Mouse (Mus musculus) cerebellum, adult 2 months (tissue): ENCODE measurements around the gene Tec.

ENCODE experiments used
- CTCF ChIP-seq: fragments of 200-500 bp; IDR thresholded peaks from 2 replicates; pipeline ENCODE4 v1.5.1; 2011; ENCODE audit warnings: low read depth, mild to moderate bottlenecking, control low read depth, low read length, moderate library complexity, borderline replicate concordance; ENCODE audit not compliant: insufficient read depth
- POLR2A ChIP-seq: fragments of 200-500 bp; IDR thresholded peaks from 2 replicates; pipeline ENCODE4 v1.6.1; 2011; ENCODE audit warnings: low read length, control low read depth, borderline replicate concordance; ENCODE audit not compliant: insufficient read depth

DNA sequence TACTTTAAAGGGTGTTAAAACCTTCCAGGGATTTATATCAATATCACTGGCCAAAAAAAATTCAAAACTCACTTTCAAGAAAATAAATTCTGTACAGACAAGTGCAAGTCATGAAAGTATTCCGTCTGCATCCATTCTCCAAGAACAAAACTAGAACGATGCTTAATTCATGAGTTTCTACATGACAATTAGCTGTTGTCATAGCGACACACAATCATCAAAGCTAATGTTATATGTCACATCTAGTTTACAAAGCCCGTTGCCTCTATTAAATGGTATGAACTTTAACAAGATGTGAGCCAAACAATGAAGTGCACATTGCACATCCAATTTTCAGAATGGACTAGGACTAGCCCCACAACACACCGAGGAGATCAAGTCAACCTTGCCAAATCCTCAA, 106.5 kb downstream of the Tec start:
- TF ChIP-seq POLR2A (no peak), CTCF (no peak)
